Mouse (Mus musculus): Measurements from ENCODE around the gene Hsf5.

The Hsf5 gene

GRCm38 (mm10) chr11:87597061-87597460 is 19.9 kb upstream of the Hsf5 start:
- no peak for DNase-seq (ENCODE audit: low read depth, low spot score)
- Histone ChIP-seq H3K27me3 (ENCODE audit: control insufficient read depth, insufficient read depth, low read length, poor library complexity, severe bottlenecking) (no peaks in the 10 kb centered on the region), H3K36me3 (ENCODE audit: control insufficient read depth, insufficient read depth, low read length, poor library complexity, severe bottlenecking) (peaks cover 16% of the 10 kb centered on the region)

- Histone ChIP-seq H3K36me3 (ENCODE audit: control insufficient read depth, insufficient read depth, low read length, poor library complexity, severe bottlenecking) (peaks cover 21% of the 10 kb centered on the region), H3K27me3 (ENCODE audit: control insufficient read depth, insufficient read depth, low read length, poor library complexity, severe bottlenecking) (no peaks in the 10 kb centered on the region)
- DNase-seq (ENCODE audit: low read depth, low spot score), result no peak
Observed at GRCm38 (mm10) chr11:87599395-87600089, 17.4 kb upstream of the Hsf5 start.

DNA sequence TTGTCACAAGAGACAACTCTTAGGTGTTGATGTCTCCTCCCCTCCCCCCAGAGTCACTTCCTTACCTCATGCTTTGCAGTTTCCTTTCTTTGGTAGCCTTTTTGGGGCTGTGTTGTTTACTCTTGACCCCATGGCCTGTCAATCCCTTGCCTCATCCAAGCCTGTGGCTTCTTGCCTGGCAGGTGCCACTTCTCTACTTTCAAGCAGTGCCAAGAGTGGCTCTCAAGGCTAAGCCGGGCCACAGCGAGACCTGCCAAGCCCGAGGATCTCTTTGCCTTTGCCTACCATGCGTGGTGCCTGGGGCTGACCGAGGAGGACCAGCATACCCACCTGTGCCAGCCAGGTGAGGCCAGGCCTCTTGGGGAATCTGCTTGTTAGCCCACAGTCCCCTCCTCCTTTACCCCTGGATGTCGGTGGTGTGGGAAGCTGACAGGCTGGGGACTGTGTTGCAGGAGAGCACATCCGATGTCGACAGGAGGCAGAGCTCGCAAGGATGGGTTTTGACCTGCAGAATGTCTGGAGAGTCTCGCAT is 16.6 kb upstream of the Hsf5 start:
- H3K36me3 ChIP-seq (ENCODE audit: control insufficient read depth, insufficient read depth, low read length, poor library complexity, severe bottlenecking), result peaks cover 25% of the 10 kb centered on the region
- DNase-seq (ENCODE audit: low read depth, low spot score), result no peak
- no peaks in the 10 kb centered on the region for H3K27me3 ChIP-seq (ENCODE audit: control insufficient read depth, insufficient read depth, low read length, poor library complexity, severe bottlenecking)

- DNase-seq (ENCODE audit: low read depth, low spot score), result no peak
- peaks cover 27% of the 10 kb centered on the region for H3K36me3 ChIP-seq (ENCODE audit: control insufficient read depth, insufficient read depth, low read length, poor library complexity, severe bottlenecking)
- no peaks in the 10 kb centered on the region for H3K27me3 ChIP-seq (ENCODE audit: control insufficient read depth, insufficient read depth, low read length, poor library complexity, severe bottlenecking)
Observed at GRCm38 (mm10) chr11:87602234-87602633, 14.7 kb upstream of the Hsf5 start.

- Histone ChIP-seq H3K36me3 (ENCODE audit: control insufficient read depth, insufficient read depth, low read length, poor library complexity, severe bottlenecking) (peaks cover 29% of the 10 kb centered on the region), H3K27me3 (ENCODE audit: control insufficient read depth, insufficient read depth, low read length, poor library complexity, severe bottlenecking) (no peaks in the 10 kb centered on the region)
- DNase-seq (ENCODE audit: low read depth, low spot score), result no peak
Observed at GRCm38 (mm10) chr11:87603571-87603970, 13.4 kb upstream of the Hsf5 start.

DNA sequence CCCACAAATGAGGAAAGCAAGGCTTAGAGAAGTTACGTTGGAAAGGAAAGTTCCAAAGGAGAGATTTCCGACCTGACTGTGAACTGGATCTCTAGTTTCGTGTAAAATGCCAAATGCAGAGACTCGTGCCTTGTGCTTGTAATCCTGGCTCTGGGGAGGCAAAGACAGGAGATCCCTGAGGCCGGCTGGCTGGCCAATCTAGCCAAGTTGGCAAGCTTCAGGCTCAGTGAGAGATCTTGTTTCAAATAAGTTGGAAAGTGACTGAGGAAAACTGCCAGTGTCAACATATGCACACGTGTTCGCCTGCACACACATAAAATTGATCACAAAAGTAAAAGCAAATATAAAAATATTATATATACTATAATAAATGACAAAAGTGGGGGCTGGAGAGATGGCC is 7.7 kb upstream of the Hsf5 start:
- H3K36me3 ChIP-seq (ENCODE audit: control insufficient read depth, insufficient read depth, low read length, poor library complexity, severe bottlenecking), result peaks cover 31% of the 10 kb centered on the region
- no peaks in the 10 kb centered on the region for H3K27me3 ChIP-seq (ENCODE audit: control insufficient read depth, insufficient read depth, low read length, poor library complexity, severe bottlenecking)
- DNase-seq (ENCODE audit: low read depth, low spot score), result no peak

DNA sequence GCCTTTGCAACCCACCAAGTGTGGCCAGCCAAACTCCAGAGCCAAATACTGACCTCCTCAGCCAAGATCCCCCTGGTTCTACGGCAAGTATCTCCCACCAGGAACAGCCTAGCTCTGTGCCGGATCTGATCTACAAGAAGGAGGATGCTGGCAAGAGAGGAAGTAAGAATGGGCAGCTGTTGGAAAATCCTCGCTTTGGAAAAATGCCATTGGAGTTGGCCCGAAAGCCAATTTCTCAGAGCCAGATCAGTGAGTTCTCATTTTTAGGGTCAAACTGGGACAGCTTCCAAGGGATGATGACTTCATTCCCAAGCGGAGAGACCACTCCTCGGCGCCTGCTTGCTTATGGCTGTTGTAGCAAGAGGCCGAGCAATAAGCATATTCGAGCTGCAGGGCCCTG is 5.4 kb upstream of the Hsf5 start:
- H3K36me3 ChIP-seq (ENCODE audit: control insufficient read depth, insufficient read depth, low read length, poor library complexity, severe bottlenecking), result peaks cover 41% of the 10 kb centered on the region
- no peak for DNase-seq (ENCODE audit: low read depth, low spot score)
- no peaks in the 10 kb centered on the region for H3K27me3 ChIP-seq (ENCODE audit: control insufficient read depth, insufficient read depth, low read length, poor library complexity, severe bottlenecking)

DNA sequence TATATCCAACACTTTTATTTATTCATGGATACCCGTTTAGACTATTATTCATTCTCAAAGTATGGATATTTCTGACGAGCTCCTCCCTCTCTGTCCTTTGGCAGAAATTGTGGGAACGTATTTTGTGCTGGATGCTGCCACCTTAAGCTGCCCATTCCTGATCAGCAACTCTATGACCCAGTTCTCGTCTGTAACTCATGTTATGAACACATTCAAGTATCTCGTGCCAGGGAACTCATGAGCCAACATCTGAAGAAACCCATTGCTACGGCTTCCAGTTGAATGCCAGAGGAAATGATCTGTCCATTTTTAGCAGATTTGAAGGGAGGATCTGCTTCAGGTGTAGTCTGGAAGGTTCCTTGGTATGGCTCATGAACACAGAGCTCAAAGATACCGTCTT is 3.0 kb upstream of the Hsf5 start:
- Histone ChIP-seq H3K27me3 (ENCODE audit: control insufficient read depth, insufficient read depth, low read length, poor library complexity, severe bottlenecking) (no peaks in the 10 kb centered on the region), H3K36me3 (ENCODE audit: control insufficient read depth, insufficient read depth, low read length, poor library complexity, severe bottlenecking) (peaks cover 48% of the 10 kb centered on the region)
- no peak for DNase-seq (ENCODE audit: low read depth, low spot score)

DNA sequence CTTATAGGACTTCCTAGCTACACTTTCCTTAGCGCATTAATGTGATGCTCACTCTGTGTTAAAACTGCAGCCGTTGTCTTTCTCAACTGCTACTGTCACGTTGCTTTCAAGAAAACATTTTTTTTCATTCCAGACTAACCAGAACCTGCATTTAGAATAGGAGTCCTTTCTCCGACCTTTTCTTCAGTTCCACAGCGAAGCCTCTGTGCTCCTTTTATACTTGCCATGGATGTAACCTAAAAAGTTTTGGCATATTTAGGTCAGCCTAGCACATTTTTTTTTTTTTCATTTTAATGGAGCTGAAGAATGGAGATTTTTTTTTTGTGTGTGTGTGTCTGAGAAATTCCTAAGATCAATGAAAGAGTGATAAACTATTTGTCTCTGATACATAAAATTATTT is 1.4 kb upstream of the Hsf5 start:
- Histone ChIP-seq H3K27me3 (ENCODE audit: control insufficient read depth, insufficient read depth, low read length, poor library complexity, severe bottlenecking) (no peaks in the 10 kb centered on the region), H3K36me3 (ENCODE audit: control insufficient read depth, insufficient read depth, low read length, poor library complexity, severe bottlenecking) (peaks cover 45% of the 10 kb centered on the region)
- DNase-seq (ENCODE audit: low read depth, low spot score), result no peak

DNA sequence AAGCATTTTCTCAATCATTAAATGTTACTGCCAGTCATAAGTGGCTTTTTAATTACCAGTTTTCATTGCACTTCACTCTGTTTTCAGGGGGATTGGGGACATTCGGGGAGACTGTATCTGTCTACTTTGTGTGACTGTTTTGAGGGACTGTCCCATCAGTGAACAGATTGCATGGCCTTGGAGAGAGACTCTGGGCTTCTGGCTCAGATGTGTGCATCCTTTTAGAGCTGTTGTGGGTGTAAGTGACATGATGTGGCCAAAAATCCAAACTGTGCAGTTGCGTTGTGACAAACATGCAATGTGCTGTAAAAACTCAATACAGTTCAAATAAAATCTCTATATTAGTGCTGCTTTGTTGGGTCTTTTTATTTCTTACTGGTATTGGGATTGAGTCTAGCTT is 1.0 kb upstream of the Hsf5 start:
- DNase-seq (ENCODE audit: low read depth, low spot score), result no peak
- H3K27me3 ChIP-seq (ENCODE audit: control insufficient read depth, insufficient read depth, low read length, poor library complexity, severe bottlenecking), result no peaks in the 10 kb centered on the region
- H3K36me3 ChIP-seq (ENCODE audit: control insufficient read depth, insufficient read depth, low read length, poor library complexity, severe bottlenecking), result peaks cover 44% of the 10 kb centered on the region

DNA sequence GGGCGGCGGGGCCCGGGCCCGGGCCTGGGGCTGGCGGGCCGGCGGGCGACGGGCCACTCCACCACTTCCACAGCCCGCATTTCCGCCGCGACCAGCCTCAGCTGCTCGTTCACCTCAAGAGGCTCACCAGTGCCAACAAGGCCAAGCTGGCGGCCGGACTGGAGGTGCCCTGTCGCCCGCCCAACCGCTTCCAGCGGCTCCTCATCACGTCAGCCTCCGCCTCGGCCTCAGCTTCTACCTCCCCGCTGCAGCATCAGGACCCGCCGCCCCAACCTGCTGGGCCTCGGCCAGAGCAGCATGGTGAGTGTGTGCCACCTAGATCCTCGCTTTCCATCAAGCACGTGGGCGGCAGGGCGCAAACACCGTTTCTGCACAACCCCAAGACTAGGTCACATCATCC is 642 bp downstream of the Hsf5 start:
- Histone ChIP-seq H3K36me3 (ENCODE audit: control insufficient read depth, insufficient read depth, low read length, poor library complexity, severe bottlenecking) (peaks cover 36% of the 10 kb centered on the region), H3K27me3 (ENCODE audit: control insufficient read depth, insufficient read depth, low read length, poor library complexity, severe bottlenecking) (no peaks in the 10 kb centered on the region)
- DNase-seq (ENCODE audit: low read depth, low spot score), result no peak

GRCm38 (mm10) chr11:87623160-87623559 is 6.2 kb downstream of the Hsf5 start:
- H3K27me3 ChIP-seq (ENCODE audit: control insufficient read depth, insufficient read depth, low read length, poor library complexity, severe bottlenecking), result no peaks in the 10 kb centered on the region
- H3K36me3 ChIP-seq (ENCODE audit: control insufficient read depth, insufficient read depth, low read length, poor library complexity, severe bottlenecking), result peaks cover 7% of the 10 kb centered on the region; the same call in 1 of the 2 replicates
- DNase-seq (ENCODE audit: low read depth, low spot score), result no peak

- Histone ChIP-seq H3K36me3 (ENCODE audit: control insufficient read depth, insufficient read depth, low read length, poor library complexity, severe bottlenecking) (no peaks in the 10 kb centered on the region), H3K27me3 (ENCODE audit: control insufficient read depth, insufficient read depth, low read length, poor library complexity, severe bottlenecking) (no peaks in the 10 kb centered on the region)
- peak; percentile 72 for DNase-seq (ENCODE audit: low read depth, low spot score)
Observed at GRCm38 (mm10) chr11:87629859-87630258, 12.9 kb downstream of the Hsf5 start.

DNA sequence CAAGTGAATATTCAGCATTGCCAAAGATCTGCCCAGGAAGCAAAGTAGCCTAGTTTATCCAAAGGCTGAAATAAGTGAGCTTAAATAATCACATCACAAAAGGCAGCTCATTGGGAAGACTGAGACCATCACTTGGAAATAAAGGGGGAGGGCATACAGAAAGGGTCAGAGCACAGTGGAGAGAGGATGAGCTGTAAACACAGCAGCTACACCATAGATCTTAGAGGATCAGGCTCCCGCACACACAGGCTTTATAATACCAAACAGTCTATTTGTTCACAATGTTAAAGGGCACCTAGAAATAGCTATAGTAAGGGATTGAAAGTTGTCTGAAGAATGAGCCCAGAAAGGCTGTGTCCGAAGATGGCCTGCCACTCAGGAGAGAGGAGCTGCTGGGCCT is 21.8 kb downstream of the Hsf5 start:
- no peak for DNase-seq (ENCODE audit: low read depth, low spot score)
- Histone ChIP-seq H3K36me3 (ENCODE audit: control insufficient read depth, insufficient read depth, low read length, poor library complexity, severe bottlenecking) (no peaks in the 10 kb centered on the region), H3K27me3 (ENCODE audit: control insufficient read depth, insufficient read depth, low read length, poor library complexity, severe bottlenecking) (no peaks in the 10 kb centered on the region)

- Histone ChIP-seq H3K36me3 (ENCODE audit: control insufficient read depth, insufficient read depth, low read length, poor library complexity, severe bottlenecking) (no peaks in the 10 kb centered on the region), H3K27me3 (ENCODE audit: control insufficient read depth, insufficient read depth, low read length, poor library complexity, severe bottlenecking) (no peaks in the 10 kb centered on the region)
- peak; percentile 58 for DNase-seq (ENCODE audit: low read depth, low spot score)
Observed at GRCm38 (mm10) chr11:87639206-87639605, 22.2 kb downstream of the Hsf5 start.

GRCm38 (mm10) chr11:87642865-87643264 is 25.9 kb downstream of the Hsf5 start:
- H3K27me3 ChIP-seq (ENCODE audit: control insufficient read depth, insufficient read depth, low read length, poor library complexity, severe bottlenecking), result no peaks in the 10 kb centered on the region
- H3K36me3 ChIP-seq (ENCODE audit: control insufficient read depth, insufficient read depth, low read length, poor library complexity, severe bottlenecking), result no peaks in the 10 kb centered on the region
- no peak for DNase-seq (ENCODE audit: low read depth, low spot score)

Measured in splenic B cell, adult 2 months (primary cell).